Mouse (Mus musculus): ENCODE results near the gene Pter.

The Pter gene

GRCm38 (mm10) chr2:12923804-12924591, at the start of gene Pter:
Gene Pter (plus strand): TSS chr2:12924041.
- peak; percentile 10 to 13 for DNase-seq (ENCODE audit: low spot score in 2 of 2)

GRCm38 (mm10) chr2:12874232-12874631, 49.6 kb upstream of the Pter start:
- no peak for DNase-seq (ENCODE audit: low spot score in 2 of 2)

GRCm38 (mm10) chr2:12879492-12879891, 44.3 kb upstream of the Pter start:
- no peak for DNase-seq (ENCODE audit: low spot score in 2 of 2)

- DNase-seq (ENCODE audit: low spot score in 2 of 2): no peak
These were observed 42.8 kb upstream of the Pter start for GRCm38 (mm10) chr2:12881009-12881408.

GRCm38 (mm10) chr2:12883276-12883914, 40.4 kb upstream of the Pter start:
- DNase-seq (ENCODE audit: low spot score in 2 of 2): peak; percentile 26 to 34

GRCm38 (mm10) chr2:12887015-12887414, 36.8 kb upstream of the Pter start:
- no peak for DNase-seq (ENCODE audit: low spot score in 2 of 2)

GRCm38 (mm10) chr2:12905786-12906185, 18.1 kb upstream of the Pter start:
- DNase-seq (ENCODE audit: low spot score in 2 of 2): no peak

GRCm38 (mm10) chr2:12925643-12926042, 1.8 kb downstream of the Pter start:
- DNase-seq (ENCODE audit: low spot score in 2 of 2): no peak

GRCm38 (mm10) chr2:12930338-12930737, 6.5 kb downstream of the Pter start:
- no peak for DNase-seq (ENCODE audit: low spot score in 2 of 2)

GRCm38 (mm10) chr2:12933905-12934304, 10.1 kb downstream of the Pter start:
- DNase-seq (ENCODE audit: low spot score in 2 of 2): no peak

- DNase-seq (ENCODE audit: low spot score in 2 of 2): no peak
These were observed 11.4 kb downstream of the Pter start for GRCm38 (mm10) chr2:12935286-12935685.

- no peak for DNase-seq (ENCODE audit: low spot score in 2 of 2)
These were observed 13.8 kb downstream of the Pter start for GRCm38 (mm10) chr2:12937461-12938217.

- DNase-seq (ENCODE audit: low spot score in 2 of 2): no peak
These were observed 14.8 kb downstream of the Pter start for GRCm38 (mm10) chr2:12938641-12939040.

- no peak for DNase-seq (ENCODE audit: low spot score in 2 of 2)
These were observed 33.0 kb downstream of the Pter start for GRCm38 (mm10) chr2:12956703-12957424.

GRCm38 (mm10) chr2:12970049-12970724, 46.3 kb downstream of the Pter start:
- no peak for DNase-seq (ENCODE audit: low spot score in 2 of 2)

- no peak for DNase-seq (ENCODE audit: low spot score in 2 of 2)
These were observed 49.9 kb downstream of the Pter start for GRCm38 (mm10) chr2:12973752-12974151.

- no peak for DNase-seq (ENCODE audit: low spot score in 2 of 2)
These were observed 53.5 kb downstream of the Pter start for GRCm38 (mm10) chr2:12977367-12977766.

GRCm38 (mm10) chr2:12978771-12979170, 54.9 kb downstream of the Pter start:
- DNase-seq (ENCODE audit: low spot score in 2 of 2): no peak

- DNase-seq (ENCODE audit: low spot score in 2 of 2): no peak
These were observed 61.3 kb downstream of the Pter start for GRCm38 (mm10) chr2:12984901-12985732.

GRCm38 (mm10) chr2:13000026-13000425, 76.2 kb downstream of the Pter start:
- DNase-seq (ENCODE audit: low spot score in 2 of 2): no peak

All from frontal cortex, postnatal 25 days (tissue).